Mouse (Mus musculus) erythroblast, adult 5-6 weeks (primary cell): ENCODE measurements around the gene Wnt3a. TPM values are rescaled to one million over a fixed set of nuclear protein-coding genes. Genes with fewer than 3 reads are reported as not detected.
"Not testable (repeated sequence)": the region's sequence is repeated elsewhere in the genome, so short reads cannot be mapped to it uniquely, and the experiment has no call there.

ENCODE experiments used
- ATAC-seq: replicated peaks from 2 replicates; pipeline ENCODE4 v1.8.0; 2016; ENCODE audit warnings: moderate number of reproducible peaks, mild to moderate bottlenecking, moderate TSS enrichment, inconsistent platforms; ENCODE audit not compliant: poor library complexity, low FRiP score, severe bottlenecking
- total RNA-seq, 2 experiments: library from RNA; stranded (forward) in 1 of 2; stranded (reverse) in 1 of 2; fragments of 150-400 nt in 1 of 2; fragments of 200-764, 138-1000 nt in 1 of 2; gene quantifications; 2 replicates each; pipeline versions ENCODE4 v1.2.3 to v1.2.4; 2015 to 2017; ENCODE audit warnings: low replicate concordance in 2 of 2

Gene Wnt3a
- total RNA-seq, 2 experiments from 2014 or later: not detected

GRCm38 (mm10) chr11:59226787-59227603, 63.6 kb downstream of the Wnt3a start:
- 0 out of 2 replicates have a peak, but pooled peaks have one; percentile 6 for ATAC-seq

GRCm38 (mm10) chr11:59226251-59226650, 64.3 kb downstream of the Wnt3a start:
- peak; percentile 36; the same call in 1 of the 2 replicates for ATAC-seq

GRCm38 (mm10) chr11:59225167-59225566, 65.4 kb downstream of the Wnt3a start:
- ATAC-seq: no peak

- no peak for ATAC-seq
Measured at GRCm38 (mm10) chr11:59224470-59224869, 66.1 kb downstream of the Wnt3a start.

GRCm38 (mm10) chr11:59224025-59224424, 66.5 kb downstream of the Wnt3a start:
- no peak for ATAC-seq

GRCm38 (mm10) chr11:59222306-59222705, 68.2 kb downstream of the Wnt3a start:
- ATAC-seq: no peak

GRCm38 (mm10) chr11:59221604-59222003, 68.9 kb downstream of the Wnt3a start:
- no peak for ATAC-seq

- peak; percentile 68; the same call in 1 of the 2 replicates for ATAC-seq
Measured at GRCm38 (mm10) chr11:59219064-59219463, 71.5 kb downstream of the Wnt3a start.

GRCm38 (mm10) chr11:59218389-59218998, 72.1 kb downstream of the Wnt3a start:
- ATAC-seq: no peak

GRCm38 (mm10) chr11:59216955-59217354, 73.6 kb downstream of the Wnt3a start:
- ATAC-seq: no peak

- no peak for ATAC-seq
Measured at GRCm38 (mm10) chr11:59212892-59213494, 77.6 kb downstream of the Wnt3a start.

GRCm38 (mm10) chr11:59212320-59212719, 78.2 kb downstream of the Wnt3a start:
- ATAC-seq: not testable (repeated sequence)

GRCm38 (mm10) chr11:59211561-59211960, 79.0 kb downstream of the Wnt3a start:
- not testable (repeated sequence) for ATAC-seq

- ATAC-seq: no peak
Measured at GRCm38 (mm10) chr11:59210020-59210419, 80.5 kb downstream of the Wnt3a start.

GRCm38 (mm10) chr11:59209580-59209979, 81.0 kb downstream of the Wnt3a start:
- ATAC-seq: no peak

- ATAC-seq: peak; percentile 86
Measured at GRCm38 (mm10) chr11:59209003-59209441, 81.5 kb downstream of the Wnt3a start.

- peak; percentile 87 for ATAC-seq
Measured at GRCm38 (mm10) chr11:59208153-59208831, 82.3 kb downstream of the Wnt3a start, which contains the start of gene 2310033P09Rik. Gene 2310033P09Rik, plus strand, starts transcription at chr11:59208321.

GRCm38 (mm10) chr11:59202081-59202995, 88.2 kb downstream of the Wnt3a start, which contains the start of gene Mrpl55:
Gene Mrpl55, plus strand, starts transcription at chr11:59202486.
- peak; percentile 94 for ATAC-seq
